Mouse (Mus musculus): ENCODE measurements around the gene Akip1. TPM values are rescaled to one million over a fixed set of nuclear protein-coding genes. Genes with fewer than 3 reads are reported as not detected.
A peak's percentile ranks its signal among the peaks of the same experiment; 100 is the strongest.

Gene Akip1
- total and polyA plus RNA-seq, 3 experiments = 35.0 to 46.2 (median 42.5) TPM

- H3K9ac ChIP-seq (ENCODE audit: insufficient read depth, low read depth) = no peak overlapping the region
- no peaks in the 10 kb centered on the region for H3K36me3 ChIP-seq (replicated peaks in 1 of 2; ENCODE audit: control insufficient read depth in 1 of 2, insufficient read depth in 1 of 2, low read length in 1 of 2)
- no peaks in the 10 kb centered on the region for H3K27me3 ChIP-seq (replicated peaks)
- DNase-seq (ENCODE audit: extremely low read depth) = no peak
- TF ChIP-seq RCOR1 (conservative IDR thresholded peaks at IDR 0.05; ENCODE audit: low read depth, low read length) (no peak), SIN3A (IDR thresholded peaks at IDR 0.05; ENCODE audit: low read length) (no peak), SMC3 (IDR thresholded peaks at IDR 0.05; ENCODE audit: low read depth, low read length) (no peak), KAT2A (IDR thresholded peaks at IDR 0.05; ENCODE audit: insufficient replicate concordance, low read length) (no peak), MEF2A (IDR thresholded peaks at IDR 0.05; ENCODE audit: borderline replicate concordance, low read depth, low read length) (no peak), BHLHE40 (IDR thresholded peaks at IDR 0.05; ENCODE audit: low read depth, low read length) (no peak)
- in situ Hi-C loops (cut with MboI; ENCODE audit: low pct_ligation_motif_present, low pct_unique_long_range_greater_than_20kb, low sequenced_read_pairs) = no loop called here
- H3K4me1 ChIP-seq (ENCODE audit: control insufficient read depth in 1 of 2, insufficient read depth in 2 of 2) = peaks cover 0 to 16% of the 10 kb centered on the region in 2 experiments; a peak in 2 of 4 replicates
- no peak overlapping the region for H3K4me3 ChIP-seq (replicated peaks in 1 of 3; ENCODE audit: low read depth in 2 of 3, low read length in 2 of 3, poor library complexity in 1 of 3)
- H3K79me2 ChIP-seq (replicated peaks; ENCODE audit: control insufficient read depth, extremely low read depth, insufficient read depth, poor library complexity, severe bottlenecking) = no peaks in the 10 kb centered on the region
- dilution Hi-C loops (cut with MboI; ENCODE audit: extremely low pct_ligation_motif_present, extremely low pct_unique_long_range_greater_than_20kb, low sequenced_read_pairs) = no loop called here
- H3K9me3 ChIP-seq (replicated peaks; ENCODE audit: low read length) = no peaks in the 10 kb centered on the region
- H3K4me2 ChIP-seq (ENCODE audit: insufficient read depth, low read depth, poor library complexity, severe bottlenecking) = no peak overlapping the region
- H3K27ac ChIP-seq (ENCODE audit: insufficient read depth, low read depth) = no peak overlapping the region
Observed at GRCm38 (mm10) chr7:109671581-109672471, 31.7 kb upstream of the Akip1 start.

GRCm38 (mm10) chr7:109674944-109675628, 28.4 kb upstream of the Akip1 start:
- no peaks in the 10 kb centered on the region for H3K9me3 ChIP-seq (replicated peaks; ENCODE audit: low read length)
- no peak overlapping the region for H3K9ac ChIP-seq (ENCODE audit: insufficient read depth, low read depth)
- H3K4me3 ChIP-seq (replicated peaks in 1 of 3; ENCODE audit: low read depth in 2 of 3, low read length in 2 of 3, poor library complexity in 1 of 3) = no peak overlapping the region
- no peaks in the 10 kb centered on the region for H3K79me2 ChIP-seq (replicated peaks; ENCODE audit: control insufficient read depth, extremely low read depth, insufficient read depth, poor library complexity, severe bottlenecking)
- TF ChIP-seq POLR2AphosphoS2 (IDR thresholded peaks at IDR 0.05; ENCODE audit: low read depth, low read length) (no peak), MYC (IDR thresholded peaks at IDR 0.05; ENCODE audit: low read depth, low read length) (no peak), POLR2A (IDR thresholded peaks at IDR 0.05; ENCODE audit: low read depth, low read length) (no peak), MXI1 (IDR thresholded peaks at IDR 0.05; ENCODE audit: low read depth, low read length) (no peak), SIN3A (IDR thresholded peaks at IDR 0.05; ENCODE audit: low read length) (no peak), TCF12 (IDR thresholded peaks at IDR 0.05; ENCODE audit: low read depth, low read length) (no peak)
- H3K27me3 ChIP-seq (replicated peaks) = no peaks in the 10 kb centered on the region
- dilution Hi-C loops (cut with MboI; ENCODE audit: extremely low pct_ligation_motif_present, extremely low pct_unique_long_range_greater_than_20kb, low sequenced_read_pairs) (no loop called here), in situ Hi-C loops (cut with MboI; ENCODE audit: low pct_ligation_motif_present, low pct_unique_long_range_greater_than_20kb, low sequenced_read_pairs) (no loop called here)
- H3K4me2 ChIP-seq (ENCODE audit: insufficient read depth, low read depth, poor library complexity, severe bottlenecking) = no peak overlapping the region
- no peaks in the 10 kb centered on the region for H3K36me3 ChIP-seq (replicated peaks in 1 of 2; ENCODE audit: control insufficient read depth in 1 of 2, insufficient read depth in 1 of 2, low read length in 1 of 2)
- no peak overlapping the region for H3K27ac ChIP-seq (ENCODE audit: insufficient read depth, low read depth)
- peaks cover 0 to 16% of the 10 kb centered on the region in 2 experiments; a peak in 2 of 4 replicates for H3K4me1 ChIP-seq (ENCODE audit: control insufficient read depth in 1 of 2, insufficient read depth in 2 of 2)
- peak; percentile 10 for DNase-seq (ENCODE audit: extremely low read depth)
